14 mouse cellular contexts compared by ENCODE assay signal in the genomic region with DNA sequence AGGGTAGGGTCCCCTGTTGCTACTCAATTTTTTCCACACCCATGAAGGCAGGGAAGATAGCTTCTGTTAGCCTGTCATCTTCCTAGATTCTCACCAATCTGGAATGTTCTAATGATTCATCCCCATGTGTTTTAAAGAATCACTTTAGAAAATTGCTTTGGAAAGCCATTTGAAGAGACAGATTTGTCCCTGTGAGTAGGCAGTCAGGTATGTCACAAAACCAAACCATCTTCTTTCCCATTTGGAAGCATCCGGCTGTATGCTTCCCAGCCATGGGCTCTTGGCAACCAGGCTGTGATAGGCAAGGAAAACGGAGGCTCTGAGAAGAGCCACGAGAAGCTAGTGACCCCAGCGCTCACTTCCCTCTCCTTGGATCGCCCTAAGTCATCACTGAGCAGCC. TPM values are rescaled to one million over a fixed set of nuclear protein-coding genes. Genes with fewer than 3 reads are reported as not detected.
"Had no signal": no experiment of that assay in that cellular context is flagged by ENCODE, and none has a peak within 500 bp of the region (broad histone marks: within the 10 kb centered on the region; RNA-seq: fewer than 3 reads in every experiment).

No protein-coding gene starts in this region.

- H3K9me3 ChIP-seq: limb, embryonic 13.5 days; midbrain, embryonic 13.5 days; neural tube, embryonic 15.5 days had no signal

- H3K27me3 ChIP-seq: midbrain, embryonic 13.5 days; neural tube, embryonic 15.5 days had no signal

- H3K9ac ChIP-seq: limb, embryonic 13.5 days; liver, embryonic 14.5 days; midbrain, embryonic 13.5 days; neural tube, embryonic 15.5 days had no signal

- H3K4me3 ChIP-seq: limb, embryonic 13.5 days; midbrain, embryonic 13.5 days; myocyte; neural tube, embryonic 15.5 days had no signal

- H3K27ac ChIP-seq: limb, embryonic 13.5 days; liver, embryonic 14.5 days; midbrain, embryonic 13.5 days; neural tube, embryonic 15.5 days had no signal

- DNase-seq: kidney, adult 2 months; kidney, postnatal 25 days; left cerebral cortex, postnatal 4 days; lung, adult 18-20 months; right cerebral cortex, adult 18-20 months; thymus, postnatal 36 days had no signal

- H3K4me2 ChIP-seq: limb, embryonic 13.5 days; midbrain, embryonic 13.5 days; neural tube, embryonic 15.5 days had no signal

- H3K36me3 ChIP-seq: limb, embryonic 13.5 days; midbrain, embryonic 13.5 days; neural tube, embryonic 15.5 days had no signal

- ATAC-seq: intestine, embryonic 16.5 days; midbrain, embryonic 13.5 days had no signal

RNA-seq across cellular contexts. Expression of a gene that starts 47.1 kb away (rescaled TPM):
- total RNA-seq: liver, adult 2 months; megakaryocyte-erythroid progenitor cell, adult 5-6 weeks had no signal
